Mouse (Mus musculus) lung, embryonic 14.5 days (tissue): ENCODE results near the gene Bend3. TPM values are rescaled to one million over a fixed set of nuclear protein-coding genes. Genes with fewer than 3 reads are reported as not detected.
A peak's percentile ranks its signal among the peaks of the same experiment; 100 is the strongest.

Source experiments
- ATAC-seq: fragments of 200-750 bp; cut with Nextera tagmentation; 2 replicates; pipeline ENCODE4 v1.8.0; 2017; ENCODE audit warnings: mild to moderate bottlenecking, moderate TSS enrichment, moderate library complexity; ENCODE audit not compliant: insufficient read depth
- DNase-seq: peaks from one replicate; pipeline ENCODE4 v3.0.0-alpha.2; 2015
- H3K27ac ChIP-seq: fragments of 300-500 bp; sonication (generic); 2 replicates; pipeline ENCODE4 v1.5.1; 2014; ENCODE audit warnings: low read depth, mild to moderate bottlenecking, moderate library complexity
- H3K27me3 ChIP-seq: fragments of 300-500 bp; sonication (generic); 2 replicates; pipeline ENCODE4 v1.6.1; 2014; ENCODE audit warnings: low read length, control low read depth; ENCODE audit not compliant: insufficient read depth
- H3K36me3 ChIP-seq: fragments of 300-500 bp; sonication (generic); 2 replicates; pipeline ENCODE4 v1.6.1; 2014; ENCODE audit warnings: control low read depth; ENCODE audit not compliant: insufficient read depth
- H3K4me1 ChIP-seq: fragments of 300-500 bp; sonication (generic); 2 replicates; pipeline ENCODE4 v1.6.1; 2014; ENCODE audit warnings: antibody characterized with exemption, control low read depth; ENCODE audit not compliant: insufficient read depth
- H3K4me2 ChIP-seq: fragments of 300-500 bp; sonication (generic); 2 replicates; pipeline ENCODE4 v1.6.1; 2014; ENCODE audit warnings: mild to moderate bottlenecking
- H3K4me3 ChIP-seq: fragments of 300-500 bp; sonication (generic); 2 replicates; pipeline ENCODE4 v1.5.1; 2014; ENCODE audit warnings: low read depth, low read length
- H3K9ac ChIP-seq: fragments of 300-500 bp; sonication (generic); 2 replicates; pipeline ENCODE4 v1.6.1; 2014
- H3K9me3 ChIP-seq: fragments of 300-500 bp; sonication (generic); 2 replicates; pipeline ENCODE4 v1.6.1; 2016; ENCODE audit warnings: low read depth, low read length, control low read depth
- CTCF ChIP-seq: IDR thresholded peaks from 2 replicates; pipeline ENCODE4 v1.5.1; 2016; ENCODE audit warnings: antibody characterized with exemption, low read depth
- WGBS: fragments of 180-500 bp; shearing (Covaris S2); extraction: QIAGEN DNeasy Blood & Tissue Kit; methylation state at CpG from one replicate; pipeline ENCODE4 v1.1.7; 2014; 5-methylcytosine and 5-hydroxymethylcytosine counted together
- polyA plus RNA-seq: library from polyadenylated mRNA; unstranded; fragments of >200 nt; fragmentation: Nextera tagmentation; extraction: Ambion mirVana; gene quantifications from 2 replicates; pipeline ENCODE4 v1.2.1, GENCODE M21; 2014

Bend3 gene
- 7.9 and 8.4 TPM in 2 replicates for polyA plus RNA-seq

GRCm38 (mm10) chr10:43478751-43479435, at the start of gene Bend3:
Gene Bend3 (plus strand): TSS chr10:43478831.
- Histone ChIP-seq H3K4me2 (peak within 1 kb of the TSS; percentile 91), H3K4me3 (peak within 1 kb of the TSS; percentile 82), H3K9me3 (no peaks in the 10 kb centered on the region), H3K9ac (peak within 1 kb of the TSS; percentile 97), H3K4me1 (peaks cover 16% of the 10 kb centered on the region), H3K27ac (peak within 1 kb of the TSS; percentile 98), H3K36me3 (no peaks in the 10 kb centered on the region), H3K27me3 (no peaks in the 10 kb centered on the region)
- WGBS, result under 1% methylated on average over 79 of the region's 101 CpGs
- ATAC-seq, result peak; percentile 57
- TF ChIP-seq CTCF, result no peak
- peak; percentile 72 for DNase-seq

- peak; percentile 38 for DNase-seq
Observed at GRCm38 (mm10) chr10:43430606-43431005, 48.0 kb upstream of the Bend3 start.

GRCm38 (mm10) chr10:43434326-43434725, 44.3 kb upstream of the Bend3 start:
- no peak overlapping the region for H3K9ac ChIP-seq
- WGBS, result 75% methylated on average over 4 of the region's 4 CpGs
- no peaks in the 10 kb centered on the region; the same call in 1 of the 2 replicates for H3K9me3 ChIP-seq
- H3K27ac ChIP-seq, result no peak overlapping the region
- H3K27me3 ChIP-seq, result no peaks in the 10 kb centered on the region
- TF ChIP-seq CTCF, result no peak
- no peak overlapping the region for H3K4me2 ChIP-seq
- H3K4me1 ChIP-seq, result no peaks in the 10 kb centered on the region
- ATAC-seq (no peak), DNase-seq (no peak)
- no peaks in the 10 kb centered on the region for H3K36me3 ChIP-seq
- no peak overlapping the region for H3K4me3 ChIP-seq

More at GRCm38 (mm10) chr10:43430606-43431005, 48.0 kb upstream of the Bend3 start:
- H3K27me3 ChIP-seq, result no peaks in the 10 kb centered on the region
- WGBS, result 86% methylated on average over 5 of the region's 5 CpGs
- H3K27ac ChIP-seq, result no peak overlapping the region
- no peak overlapping the region for H3K9ac ChIP-seq
- TF ChIP-seq CTCF, result no peak
- ATAC-seq, result no peak
- no peak overlapping the region for H3K4me2 ChIP-seq
- no peak overlapping the region for H3K4me3 ChIP-seq
- no peaks in the 10 kb centered on the region; the same call in 1 of the 2 replicates for H3K9me3 ChIP-seq
- H3K36me3 ChIP-seq, result no peaks in the 10 kb centered on the region
- no peaks in the 10 kb centered on the region for H3K4me1 ChIP-seq

- DNase-seq (no peak), ATAC-seq (no peak)
- Histone ChIP-seq H3K36me3 (no peaks in the 10 kb centered on the region), H3K4me3 (no peak overlapping the region), H3K4me2 (no peak overlapping the region), H3K4me1 (no peaks in the 10 kb centered on the region), H3K9ac (no peak overlapping the region), H3K27ac (no peak overlapping the region), H3K27me3 (no peaks in the 10 kb centered on the region), H3K9me3 (no peaks in the 10 kb centered on the region; the same call in 1 of the 2 replicates)
- 0 out of 2 replicates have a peak, but pooled peaks have one; percentile 11 for TF ChIP-seq CTCF
- 82% methylated on average over 3 of the region's 3 CpGs for WGBS
Observed at GRCm38 (mm10) chr10:43435757-43436156, 42.9 kb upstream of the Bend3 start.

DNA sequence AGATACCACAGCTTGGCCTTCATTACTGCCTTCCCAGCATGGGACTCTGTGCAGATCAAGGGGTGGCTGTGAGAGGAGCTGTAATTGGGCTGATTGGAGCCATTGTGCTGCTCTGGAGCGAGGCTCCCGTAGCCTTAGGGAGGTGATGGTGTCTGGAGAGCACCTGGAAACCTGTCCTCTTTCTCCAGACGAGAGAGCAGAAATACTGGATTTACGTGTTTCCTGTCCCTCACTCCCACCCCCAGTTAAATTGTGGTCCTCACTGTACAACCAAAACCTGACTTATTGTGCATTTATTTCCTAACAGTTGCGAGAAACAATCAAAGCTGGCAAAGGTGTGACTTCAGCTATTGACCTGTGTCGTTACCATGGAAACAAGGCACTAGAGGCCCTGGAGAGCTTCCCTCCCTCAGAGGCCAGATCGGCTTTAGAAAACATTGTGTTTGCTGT, 39.1 kb upstream of the Bend3 start:
- 28% methylated on average over 7 of the region's 7 CpGs for WGBS
- no peak for TF ChIP-seq CTCF
- H3K4me1 ChIP-seq, result no peaks in the 10 kb centered on the region
- H3K9me3 ChIP-seq, result no peaks in the 10 kb centered on the region
- H3K36me3 ChIP-seq, result no peaks in the 10 kb centered on the region
- no peaks in the 10 kb centered on the region for H3K27me3 ChIP-seq
- H3K4me3 ChIP-seq, result no peak overlapping the region
- DNase-seq (peak; percentile 57), ATAC-seq (0 out of 2 replicates have a peak, but pooled peaks have one; percentile 41)
- H3K4me2 ChIP-seq, result peak overlapping the region; percentile 0; the same call in 1 of the 2 replicates
- H3K9ac ChIP-seq, result no peak overlapping the region
- no peak overlapping the region for H3K27ac ChIP-seq

GRCm38 (mm10) chr10:43440050-43440449, 38.6 kb upstream of the Bend3 start:
- no peak overlapping the region for H3K27ac ChIP-seq
- H3K9me3 ChIP-seq, result no peaks in the 10 kb centered on the region
- ATAC-seq (no peak), DNase-seq (no peak)
- no peak overlapping the region for H3K4me3 ChIP-seq
- H3K4me2 ChIP-seq, result 0 out of 2 replicates have a peak overlapping the region, but pooled peaks have one; percentile 3
- H3K9ac ChIP-seq, result no peak overlapping the region
- no peaks in the 10 kb centered on the region for H3K27me3 ChIP-seq
- TF ChIP-seq CTCF, result no peak
- WGBS, result 44% methylated on average over 13 of the region's 13 CpGs
- H3K36me3 ChIP-seq, result no peaks in the 10 kb centered on the region
- no peaks in the 10 kb centered on the region for H3K4me1 ChIP-seq

DNA sequence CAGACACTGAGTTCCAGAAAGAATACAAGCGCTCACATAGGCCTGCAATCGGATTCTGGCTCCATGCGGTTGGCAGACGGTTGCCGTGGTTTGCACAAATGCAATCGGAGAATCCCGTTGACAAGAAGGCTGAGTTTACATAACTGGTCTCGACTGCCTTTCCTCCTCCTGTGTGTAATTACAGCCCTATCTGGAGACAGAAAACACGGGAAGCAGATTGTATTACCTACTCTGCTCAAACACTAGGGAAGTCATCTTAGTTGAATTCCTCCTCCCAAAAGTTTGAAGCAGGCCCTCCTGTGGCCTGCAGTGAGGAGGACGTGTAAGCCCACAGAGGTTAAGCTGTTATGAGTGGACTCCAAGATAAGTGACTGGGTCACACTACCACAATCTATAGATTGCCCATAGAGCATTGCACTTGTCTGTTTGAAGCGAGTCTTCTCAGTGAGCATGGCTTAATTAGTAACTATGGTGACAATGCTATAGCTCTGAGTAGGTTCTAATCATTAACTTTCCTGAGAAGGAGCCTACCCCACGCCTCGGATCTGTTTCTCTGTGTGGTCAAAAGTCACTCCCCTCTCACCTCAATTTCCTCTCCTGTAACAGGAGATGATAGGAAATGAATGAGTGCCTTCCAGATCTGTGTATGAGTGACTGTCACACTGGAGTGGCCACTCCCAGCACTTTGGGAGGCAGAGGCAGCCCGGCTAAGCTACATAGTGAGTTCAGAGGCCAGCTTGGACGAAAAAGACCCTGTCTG, 37.5 kb upstream of the Bend3 start:
- H3K36me3 ChIP-seq, result no peaks in the 10 kb centered on the region
- no peaks in the 10 kb centered on the region for H3K4me1 ChIP-seq
- no peak for TF ChIP-seq CTCF
- no peak for DNase-seq
- H3K27ac ChIP-seq, result 0 out of 2 replicates have a peak overlapping the region, but pooled peaks have one; percentile 2
- H3K9ac ChIP-seq, result no peak overlapping the region
- H3K4me2 ChIP-seq, result no peak overlapping the region
- 46% methylated on average over 15 of the region's 15 CpGs for WGBS
- ATAC-seq, result no peak
- H3K27me3 ChIP-seq, result no peaks in the 10 kb centered on the region
- no peaks in the 10 kb centered on the region for H3K9me3 ChIP-seq
- H3K4me3 ChIP-seq, result no peak overlapping the region
